Mouse (Mus musculus): ENCODE results near the gene Gm28635.

The Gm28635 gene

DNA sequence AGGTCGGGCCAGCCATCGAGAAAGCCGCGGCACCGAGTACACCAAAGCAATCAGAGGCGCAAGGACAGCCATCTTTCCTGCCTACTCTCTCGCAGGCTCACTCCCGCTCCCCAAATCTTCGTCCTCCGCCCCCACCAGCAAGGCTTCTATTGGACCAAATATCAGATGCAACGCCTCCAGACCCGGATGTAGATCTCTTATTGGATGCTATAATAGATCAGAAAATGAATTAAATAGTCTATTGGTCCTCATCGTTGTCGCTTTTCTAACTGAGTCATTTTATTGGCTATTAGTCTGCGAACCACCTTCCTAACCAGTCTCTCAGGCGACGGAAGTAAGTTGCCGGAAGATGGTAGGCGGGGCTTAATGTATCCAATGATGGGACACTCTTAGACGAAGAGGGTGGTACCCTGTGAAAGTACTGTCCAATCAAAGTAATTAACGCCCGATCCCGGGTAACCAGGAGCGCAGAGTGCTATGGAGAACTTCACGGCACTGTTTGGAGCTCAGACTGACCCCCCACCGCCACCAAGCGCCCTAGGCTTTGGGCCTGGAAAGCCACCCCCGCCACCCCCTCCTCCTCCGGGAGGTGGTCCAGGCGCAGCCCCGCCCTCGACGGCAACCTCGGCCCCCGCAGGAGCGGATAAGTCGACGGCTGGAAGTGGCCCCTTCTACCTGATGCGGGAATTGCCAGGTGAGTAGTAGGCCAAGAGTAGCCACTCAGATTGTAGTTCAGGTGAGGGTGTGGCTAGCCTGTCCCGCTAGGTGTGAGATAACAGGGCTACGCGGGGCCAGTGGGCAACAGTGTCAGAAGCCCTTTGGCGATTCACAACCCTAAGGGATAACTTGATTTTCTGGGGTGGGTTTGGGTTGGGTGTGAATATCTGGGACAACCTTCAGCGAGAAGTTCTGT lies at the start of gene Gm28635, which contains the start of gene Med19:
Gm28635 (minus strand) TSS at position 74 of the 913 bp plus-strand sequence.
Med19 (plus strand) TSS at position 435 of the 913 bp plus-strand sequence.
- DNase-seq = peak; percentile 89 to 91

GRCm38 (mm10) chr2:84727172-84727858 lies 49.5 kb upstream of the Gm28635 start, which contains the start of gene Clp1:
Gene Clp1 (minus strand): TSS chr2:84727350.
- DNase-seq = peak; percentile 95 to 97

- no peak for DNase-seq
Measured at GRCm38 (mm10) chr2:84726716-84727115, 48.9 kb upstream of the Gm28635 start.

DNA sequence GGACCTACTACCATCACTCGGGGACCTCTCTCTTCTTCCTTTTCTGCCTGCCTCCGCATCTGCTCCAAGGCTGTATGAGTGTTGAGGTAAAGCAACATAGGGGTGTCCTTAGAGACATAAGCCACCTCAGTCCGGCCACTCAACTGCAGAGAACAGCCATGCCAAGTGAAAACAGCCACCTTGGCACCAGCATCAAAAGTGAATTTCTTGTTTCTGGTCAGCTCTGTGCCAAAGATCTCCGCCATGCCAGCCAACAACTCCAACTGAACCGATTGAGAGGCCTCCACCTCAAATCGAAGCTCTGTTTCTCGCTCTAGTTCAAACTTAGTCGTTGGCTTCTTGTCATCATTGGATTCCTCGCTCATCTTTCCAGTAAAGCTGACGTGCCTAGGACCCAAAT lies 47.9 kb upstream of the Gm28635 start:
- no peak for DNase-seq

DNA sequence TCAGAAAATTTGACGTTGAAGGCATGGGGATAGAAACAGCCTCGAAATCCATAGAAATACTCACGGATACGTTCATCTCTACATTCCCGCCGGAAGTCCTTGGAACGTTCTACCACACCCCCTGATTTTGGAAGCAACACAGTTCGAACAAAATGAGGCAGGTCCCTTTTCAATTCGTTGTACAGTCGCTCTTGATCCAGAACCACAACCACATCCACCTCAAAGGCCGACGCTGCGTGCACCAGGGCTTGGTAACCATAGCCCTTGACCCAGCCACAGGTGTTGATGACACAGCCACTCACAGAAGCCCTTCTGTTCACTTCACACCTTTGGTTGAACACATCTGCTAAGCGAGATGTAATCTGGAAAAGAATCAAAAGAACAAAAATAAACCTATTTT lies 46.0 kb upstream of the Gm28635 start:
- DNase-seq = no peak

GRCm38 (mm10) chr2:84721182-84721581 lies 43.3 kb upstream of the Gm28635 start:
- no peak for DNase-seq

DNA sequence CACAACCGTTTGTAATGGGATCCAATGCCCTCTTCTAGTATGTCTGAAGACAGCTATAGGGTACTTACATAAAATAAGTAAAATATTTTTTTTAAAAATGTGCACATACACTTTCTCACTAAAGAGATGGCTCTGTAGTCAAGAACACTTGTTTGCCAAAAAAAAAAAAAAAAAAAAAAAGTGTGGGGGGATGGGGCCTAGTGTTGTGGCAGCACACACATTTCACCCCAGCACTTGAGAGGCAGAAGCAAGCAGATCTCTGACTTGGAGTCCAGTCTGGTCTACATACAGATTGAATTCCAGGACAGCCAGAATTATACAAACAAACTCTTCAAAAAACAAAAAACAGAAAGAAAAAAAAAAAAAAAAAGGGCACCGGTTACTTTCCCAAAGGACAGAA lies 42.9 kb upstream of the Gm28635 start:
- DNase-seq = no peak

- DNase-seq = no peak
Measured at GRCm38 (mm10) chr2:84717357-84717756, 39.5 kb upstream of the Gm28635 start.

DNA sequence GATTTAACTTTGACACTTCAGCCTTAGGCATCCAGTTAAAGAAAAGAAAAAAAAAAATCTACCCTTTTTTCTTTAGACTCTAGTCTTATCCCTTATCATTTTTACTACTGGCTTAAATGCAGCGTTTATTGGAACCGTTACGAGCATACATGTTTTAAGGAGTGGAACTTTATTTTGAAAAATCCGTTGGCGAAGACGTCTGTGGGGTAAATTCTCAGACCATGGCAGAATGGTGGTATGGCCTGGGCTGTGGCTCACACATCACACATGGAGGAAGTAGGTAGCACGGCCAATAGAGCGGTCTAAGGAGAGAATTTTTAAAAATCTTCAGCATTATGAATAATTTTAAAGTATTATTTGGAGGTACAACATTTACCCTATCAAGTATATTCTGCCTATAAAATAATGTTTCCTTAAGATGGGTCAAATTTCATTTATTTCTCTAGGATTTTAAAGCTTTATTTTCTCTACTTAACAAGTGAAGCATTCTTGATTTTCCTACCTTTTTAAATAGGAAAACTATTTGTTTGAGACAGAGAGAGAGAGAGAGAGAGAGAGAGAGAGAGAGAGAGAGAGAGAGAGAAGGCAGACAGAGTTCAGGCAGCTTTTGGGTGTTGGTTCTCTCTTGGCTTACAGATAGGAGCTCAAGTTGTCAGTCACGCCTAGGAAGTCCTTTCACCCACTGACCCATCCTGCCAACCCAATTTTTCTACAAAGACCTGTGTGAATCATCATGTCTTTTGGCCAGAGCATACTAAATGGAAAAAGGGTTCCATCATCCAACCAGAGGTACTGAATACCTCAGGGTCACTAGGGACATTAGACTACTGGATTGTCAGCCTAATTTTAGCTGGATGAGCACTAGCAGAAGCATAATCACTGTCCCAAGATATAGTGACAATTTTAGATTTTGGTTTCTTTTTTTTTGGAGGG lies 38.8 kb upstream of the Gm28635 start:
- peak in 1 of 2 experiments; percentile 34 for DNase-seq

DNA sequence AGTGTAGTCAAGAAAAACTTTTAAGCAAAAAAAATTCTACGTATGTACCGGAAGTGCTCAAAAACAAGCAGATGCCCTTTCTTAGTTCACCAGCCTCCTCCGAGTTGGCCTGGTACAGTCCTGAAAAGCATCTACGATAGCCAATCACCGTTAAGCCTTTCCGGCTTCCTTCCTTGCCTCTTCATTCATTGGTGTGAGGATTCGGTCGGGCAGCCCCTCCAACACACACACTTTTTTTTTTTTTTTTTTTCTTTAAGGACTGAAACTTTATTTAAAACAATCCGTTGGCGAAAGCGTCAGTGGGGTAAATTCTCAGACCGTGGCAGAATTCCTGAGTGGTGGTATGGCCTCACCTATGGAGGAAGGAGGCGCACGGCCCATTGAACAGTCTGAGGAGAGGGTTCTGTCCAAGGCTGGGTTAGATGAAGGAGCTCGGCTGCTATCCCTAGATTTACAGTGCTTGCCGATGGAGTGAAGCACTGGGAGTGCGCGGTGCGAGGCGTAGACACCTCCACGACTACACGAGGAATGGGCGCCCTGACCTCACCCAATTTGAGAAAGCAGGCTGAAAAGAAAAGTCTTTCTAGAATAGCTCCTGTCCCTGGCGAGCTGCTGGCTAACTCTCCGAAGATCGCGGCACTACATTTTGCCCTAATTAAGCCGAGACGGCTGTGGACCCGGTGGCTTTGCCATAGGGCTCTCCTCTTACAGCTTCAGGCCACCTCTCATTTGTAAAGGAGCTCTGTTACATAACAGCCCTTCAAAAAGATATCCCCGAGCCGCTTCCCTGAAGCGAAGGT lies 37.9 kb upstream of the Gm28635 start:
- peak; percentile 82 to 86 for DNase-seq

- peak; percentile 99 for DNase-seq
Measured at GRCm38 (mm10) chr2:84714811-84715561, 37.1 kb upstream of the Gm28635 start, which contains the start of gene Zdhhc5. Gene Zdhhc5 (minus strand): TSS chr2:84715180.

GRCm38 (mm10) chr2:84714422-84714810 lies 36.6 kb upstream of the Gm28635 start:
- DNase-seq = no peak

DNA sequence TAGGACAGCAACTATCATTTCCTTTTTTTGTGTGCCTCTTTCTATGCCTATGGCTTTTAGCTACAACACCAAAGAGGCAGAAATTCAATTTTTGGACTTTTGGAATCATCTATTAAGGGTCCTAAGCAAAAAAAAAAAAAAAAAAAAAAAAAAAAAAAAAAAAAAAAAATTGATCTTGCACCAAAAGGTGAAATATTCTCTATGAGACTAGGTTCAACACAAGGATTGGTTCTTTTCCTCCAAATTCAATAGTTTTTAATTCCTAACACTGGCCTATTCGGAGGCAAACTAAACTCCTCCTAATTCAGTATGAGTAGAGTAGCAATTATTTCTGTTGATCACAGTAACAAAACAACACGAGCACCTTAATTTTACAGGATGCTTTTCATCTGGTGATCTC lies 34.1 kb upstream of the Gm28635 start:
- DNase-seq = no peak

DNA sequence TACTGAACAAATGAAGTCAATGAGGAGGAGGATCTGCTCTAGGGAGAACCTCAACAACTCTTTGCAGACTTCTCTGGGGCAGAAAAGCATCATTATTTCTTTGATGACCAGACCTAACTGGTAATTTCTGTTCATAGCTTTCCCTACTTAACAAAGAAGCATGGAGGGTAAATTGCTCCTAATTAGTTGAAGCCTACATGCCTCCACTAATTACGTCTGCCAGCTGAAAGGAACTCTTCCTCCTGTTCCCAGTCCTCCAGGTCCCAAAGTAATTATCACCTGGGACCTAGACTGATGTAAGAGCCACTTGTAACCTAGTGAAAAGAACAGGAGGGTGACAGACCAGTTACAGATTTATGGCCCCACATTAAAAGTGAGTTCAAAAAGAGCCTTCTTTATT lies 29.7 kb upstream of the Gm28635 start:
- DNase-seq = no peak

DNA sequence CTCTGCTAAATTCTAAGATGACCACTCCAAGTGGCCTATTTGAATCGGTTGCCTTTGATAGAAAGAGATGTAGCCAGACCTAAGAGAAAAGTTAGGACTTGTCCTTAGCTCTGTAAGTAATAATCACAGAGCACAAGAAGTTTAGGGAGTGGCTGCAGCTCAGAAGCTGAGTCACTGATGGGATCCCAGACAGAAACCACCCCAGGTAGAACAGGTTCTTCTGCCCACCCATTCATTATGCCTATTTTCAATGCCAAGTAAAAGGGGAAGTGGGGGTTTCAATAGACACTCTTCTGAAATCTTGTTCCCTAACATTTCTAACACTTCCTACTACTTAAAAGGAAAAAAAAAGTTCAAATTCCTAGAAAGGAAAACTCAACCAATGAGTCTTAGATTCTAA lies 27.5 kb upstream of the Gm28635 start:
- DNase-seq = no peak

GRCm38 (mm10) chr2:84704329-84704728 lies 26.5 kb upstream of the Gm28635 start:
- no peak for DNase-seq

DNA sequence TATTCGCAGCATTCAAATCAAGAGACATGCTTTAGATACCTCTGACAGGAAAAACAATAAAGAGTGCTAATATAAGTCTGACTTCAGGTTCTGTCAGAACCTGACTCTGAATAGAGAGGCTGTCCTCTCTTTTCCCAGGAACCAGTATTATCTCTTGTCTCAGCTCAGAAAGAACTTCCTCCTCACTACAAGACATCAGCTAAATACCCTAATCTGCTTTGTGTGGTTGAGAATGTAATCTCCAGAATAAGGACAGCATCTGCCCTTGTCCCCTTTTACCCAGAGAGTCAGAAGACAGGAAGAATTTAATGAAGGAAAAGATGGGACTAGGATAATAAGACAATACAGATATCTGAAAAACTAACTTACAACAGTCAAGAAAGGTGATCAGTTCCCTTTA lies 25.7 kb upstream of the Gm28635 start:
- no peak for DNase-seq

DNA sequence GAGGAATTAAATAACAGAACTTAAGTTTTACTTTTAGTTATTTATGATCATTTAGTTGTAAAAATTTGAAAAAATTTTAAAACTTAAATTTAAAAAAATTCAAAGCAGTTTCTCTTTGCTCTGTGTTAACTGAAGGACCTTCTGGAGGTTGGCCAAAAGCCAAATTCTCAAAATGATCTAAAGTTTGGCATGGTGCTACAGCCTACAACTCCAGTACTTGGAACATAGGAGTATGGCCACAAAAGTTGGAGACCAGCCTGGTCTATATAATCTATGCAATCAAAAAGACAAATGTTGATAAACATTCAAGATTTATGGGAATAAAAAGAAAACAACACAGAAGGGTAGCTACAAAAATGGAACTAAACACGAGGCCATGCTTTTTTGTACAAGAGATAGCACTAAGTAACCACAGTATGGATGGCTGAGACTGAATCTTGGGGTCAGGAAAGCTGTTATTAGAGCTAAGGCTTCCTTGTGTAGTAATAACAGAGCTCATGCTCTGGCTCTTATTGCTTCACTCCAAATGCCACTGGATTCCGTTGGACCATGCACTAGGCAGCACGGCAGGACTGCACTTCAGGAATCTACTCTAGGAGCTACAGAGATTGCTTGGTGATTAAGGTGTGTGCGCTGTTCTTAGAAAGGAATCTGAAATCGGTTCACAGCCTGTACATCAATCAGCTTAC lies 17.3 kb upstream of the Gm28635 start:
- DNase-seq = no peak

GRCm38 (mm10) chr2:84690050-84690449 lies 12.2 kb upstream of the Gm28635 start:
- peak; percentile 53 to 62 for DNase-seq

All from cerebellum, postnatal 25 days (tissue).